Mouse (Mus musculus): ENCODE results near the gene Slc10a4. TPM values are rescaled to one million over a fixed set of nuclear protein-coding genes. Genes with fewer than 3 reads are reported as not detected.

The Slc10a4 gene
- polyA plus RNA-seq, 1 experiment = not detected

DNA sequence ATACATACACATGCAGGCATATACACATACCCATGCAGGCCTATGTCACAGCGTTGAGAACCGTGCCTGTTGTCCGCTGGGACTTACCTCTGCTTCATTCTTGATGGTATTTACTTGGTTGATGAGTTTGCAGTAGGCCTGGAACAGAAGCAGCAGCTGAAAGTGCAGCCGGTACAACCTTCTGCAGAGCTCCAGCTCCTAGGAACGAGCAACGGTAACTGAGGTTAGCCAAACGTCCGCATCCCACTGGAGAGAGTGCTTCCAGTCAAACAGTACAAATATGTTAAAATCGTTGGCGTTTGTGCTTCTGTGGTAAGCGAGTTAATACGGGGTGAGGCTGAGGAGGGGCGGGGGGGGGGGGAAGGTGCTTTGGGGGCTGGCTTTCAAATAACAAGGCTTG is 17.1 kb downstream of the Slc10a4 start:
- Histone ChIP-seq H3K36me3 (ENCODE audit: control insufficient read depth, insufficient read depth, low read length, poor library complexity, severe bottlenecking) (peaks cover 4% of the 10 kb centered on the region), H3K4me3 (ENCODE audit: low read depth, low read length) (no peak overlapping the region), H3K4me1 (ENCODE audit: control insufficient read depth, insufficient read depth, low read length) (no peaks in the 10 kb centered on the region), H3K9me3 (replicated peaks; ENCODE audit: control insufficient read depth, insufficient read depth, low read length, poor library complexity, severe bottlenecking) (no peaks in the 10 kb centered on the region), H3K27ac (ENCODE audit: insufficient read depth, low read length) (no peak overlapping the region), H3K27me3 (ENCODE audit: control insufficient read depth, insufficient read depth, low read length, poor library complexity, severe bottlenecking) (no peaks in the 10 kb centered on the region), H3K9ac (ENCODE audit: low read depth, poor library complexity, severe bottlenecking) (no peak overlapping the region)
- no peak for TF ChIP-seq POLR2A (IDR thresholded peaks at IDR 0.05; ENCODE audit: insufficient read depth, low read length)
- TF ChIP-seq EP300 (IDR thresholded peaks at IDR 0.05; ENCODE audit: insufficient read depth, low read depth, low read length) = no peak
- no peak for TF ChIP-seq CTCF (IDR thresholded peaks at IDR 0.05; ENCODE audit: low read depth, low read length)

DNA sequence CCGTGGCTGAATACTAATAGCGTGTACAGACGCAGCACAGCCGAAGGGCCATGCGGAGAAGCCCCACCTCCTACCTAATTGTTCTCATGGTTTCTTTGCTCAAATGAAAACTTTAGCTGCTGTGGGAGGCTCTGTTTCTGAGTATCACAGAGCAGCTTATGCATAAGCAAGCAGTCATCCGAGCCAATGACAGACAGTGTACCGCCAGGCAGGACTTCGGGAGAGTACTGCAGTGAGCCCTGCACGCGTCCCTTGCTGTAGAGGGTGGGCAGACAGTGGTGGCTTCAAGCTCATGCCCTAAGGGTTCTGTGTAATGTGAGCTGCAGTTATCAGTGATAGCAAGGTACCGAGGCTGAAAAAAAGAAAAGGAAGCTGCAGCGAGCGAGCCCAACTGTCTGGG is 22.0 kb downstream of the Slc10a4 start:
- TF ChIP-seq POLR2A (IDR thresholded peaks at IDR 0.05; ENCODE audit: insufficient read depth, low read length) (no peak), CTCF (IDR thresholded peaks at IDR 0.05; ENCODE audit: low read depth, low read length) (no peak), EP300 (IDR thresholded peaks at IDR 0.05; ENCODE audit: insufficient read depth, low read depth, low read length) (no peak)
- Histone ChIP-seq H3K36me3 (ENCODE audit: control insufficient read depth, insufficient read depth, low read length, poor library complexity, severe bottlenecking) (peaks cover 8% of the 10 kb centered on the region), H3K27me3 (ENCODE audit: control insufficient read depth, insufficient read depth, low read length, poor library complexity, severe bottlenecking) (no peaks in the 10 kb centered on the region), H3K9ac (ENCODE audit: low read depth, poor library complexity, severe bottlenecking) (no peak overlapping the region), H3K4me1 (ENCODE audit: control insufficient read depth, insufficient read depth, low read length) (no peaks in the 10 kb centered on the region), H3K9me3 (replicated peaks; ENCODE audit: control insufficient read depth, insufficient read depth, low read length, poor library complexity, severe bottlenecking) (no peaks in the 10 kb centered on the region), H3K27ac (ENCODE audit: insufficient read depth, low read length) (no peak overlapping the region), H3K4me3 (ENCODE audit: low read depth, low read length) (no peak overlapping the region)

DNA sequence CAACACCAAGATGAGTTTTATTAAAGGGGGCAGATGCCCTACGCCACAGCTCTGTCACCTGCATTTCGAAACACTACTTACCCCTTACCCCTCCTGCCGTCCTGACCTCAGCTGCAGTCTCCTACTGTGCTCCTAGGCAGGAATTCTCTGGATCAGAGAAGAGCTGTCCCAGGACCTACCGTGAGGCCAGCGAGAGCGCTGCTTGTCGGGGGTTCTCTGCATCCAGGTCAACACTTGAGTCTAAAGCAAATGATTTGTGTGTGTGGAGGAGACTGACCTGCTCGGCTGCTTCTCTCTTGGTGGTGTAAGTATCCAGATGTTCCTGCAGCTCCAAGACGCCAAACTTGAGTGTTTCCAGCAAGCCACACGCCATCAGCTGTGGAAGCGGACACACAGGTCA is 25.8 kb downstream of the Slc10a4 start:
- H3K27me3 ChIP-seq (ENCODE audit: control insufficient read depth, insufficient read depth, low read length, poor library complexity, severe bottlenecking) = no peaks in the 10 kb centered on the region
- TF ChIP-seq EP300 (IDR thresholded peaks at IDR 0.05; ENCODE audit: insufficient read depth, low read depth, low read length) (no peak), POLR2A (IDR thresholded peaks at IDR 0.05; ENCODE audit: insufficient read depth, low read length) (no peak), CTCF (IDR thresholded peaks at IDR 0.05; ENCODE audit: low read depth, low read length) (no peak)
- H3K27ac ChIP-seq (ENCODE audit: insufficient read depth, low read length) = no peak overlapping the region
- no peaks in the 10 kb centered on the region for H3K4me1 ChIP-seq (ENCODE audit: control insufficient read depth, insufficient read depth, low read length)
- no peak overlapping the region for H3K9ac ChIP-seq (ENCODE audit: low read depth, poor library complexity, severe bottlenecking)
- H3K36me3 ChIP-seq (ENCODE audit: control insufficient read depth, insufficient read depth, low read length, poor library complexity, severe bottlenecking) = peaks cover 8% of the 10 kb centered on the region
- no peak overlapping the region for H3K4me3 ChIP-seq (ENCODE audit: low read depth, low read length)
- no peaks in the 10 kb centered on the region for H3K9me3 ChIP-seq (replicated peaks; ENCODE audit: control insufficient read depth, insufficient read depth, low read length, poor library complexity, severe bottlenecking)

- Histone ChIP-seq H3K27ac (ENCODE audit: insufficient read depth, low read length) (no peak overlapping the region), H3K36me3 (ENCODE audit: control insufficient read depth, insufficient read depth, low read length, poor library complexity, severe bottlenecking) (peaks cover 3% of the 10 kb centered on the region; the same call in 1 of the 2 replicates), H3K9me3 (replicated peaks; ENCODE audit: control insufficient read depth, insufficient read depth, low read length, poor library complexity, severe bottlenecking) (no peaks in the 10 kb centered on the region), H3K27me3 (ENCODE audit: control insufficient read depth, insufficient read depth, low read length, poor library complexity, severe bottlenecking) (no peaks in the 10 kb centered on the region), H3K4me1 (ENCODE audit: control insufficient read depth, insufficient read depth, low read length) (no peaks in the 10 kb centered on the region), H3K4me3 (ENCODE audit: low read depth, low read length) (no peak overlapping the region), H3K9ac (ENCODE audit: low read depth, poor library complexity, severe bottlenecking) (no peak overlapping the region)
- TF ChIP-seq POLR2A (IDR thresholded peaks at IDR 0.05; ENCODE audit: insufficient read depth, low read length) (no peak), CTCF (IDR thresholded peaks at IDR 0.05; ENCODE audit: low read depth, low read length) (no peak), EP300 (IDR thresholded peaks at IDR 0.05; ENCODE audit: insufficient read depth, low read depth, low read length) (no peak)
These were observed 37.4 kb downstream of the Slc10a4 start for GRCm38 (mm10) chr5:73044055-73044454.

GRCm38 (mm10) chr5:73047651-73048245 is 41.1 kb downstream of the Slc10a4 start:
- Histone ChIP-seq H3K27me3 (ENCODE audit: control insufficient read depth, insufficient read depth, low read length, poor library complexity, severe bottlenecking) (no peaks in the 10 kb centered on the region), H3K27ac (ENCODE audit: insufficient read depth, low read length) (no peak overlapping the region), H3K9ac (ENCODE audit: low read depth, poor library complexity, severe bottlenecking) (no peak overlapping the region), H3K9me3 (replicated peaks; ENCODE audit: control insufficient read depth, insufficient read depth, low read length, poor library complexity, severe bottlenecking) (no peaks in the 10 kb centered on the region), H3K36me3 (ENCODE audit: control insufficient read depth, insufficient read depth, low read length, poor library complexity, severe bottlenecking) (peaks cover 22% of the 10 kb centered on the region), H3K4me1 (ENCODE audit: control insufficient read depth, insufficient read depth, low read length) (no peaks in the 10 kb centered on the region), H3K4me3 (ENCODE audit: low read depth, low read length) (no peak overlapping the region)
- TF ChIP-seq CTCF (IDR thresholded peaks at IDR 0.05; ENCODE audit: low read depth, low read length) (no peak), EP300 (IDR thresholded peaks at IDR 0.05; ENCODE audit: insufficient read depth, low read depth, low read length) (no peak), POLR2A (IDR thresholded peaks at IDR 0.05; ENCODE audit: insufficient read depth, low read length) (no peak)

- no peak overlapping the region for H3K4me3 ChIP-seq (ENCODE audit: low read depth, low read length)
- H3K9me3 ChIP-seq (replicated peaks; ENCODE audit: control insufficient read depth, insufficient read depth, low read length, poor library complexity, severe bottlenecking) = no peaks in the 10 kb centered on the region
- H3K27me3 ChIP-seq (ENCODE audit: control insufficient read depth, insufficient read depth, low read length, poor library complexity, severe bottlenecking) = no peaks in the 10 kb centered on the region
- no peak for TF ChIP-seq CTCF (IDR thresholded peaks at IDR 0.05; ENCODE audit: low read depth, low read length)
- TF ChIP-seq POLR2A (IDR thresholded peaks at IDR 0.05; ENCODE audit: insufficient read depth, low read length) = no peak
- TF ChIP-seq EP300 (IDR thresholded peaks at IDR 0.05; ENCODE audit: insufficient read depth, low read depth, low read length) = no peak
- no peaks in the 10 kb centered on the region for H3K4me1 ChIP-seq (ENCODE audit: control insufficient read depth, insufficient read depth, low read length)
- no peak overlapping the region for H3K27ac ChIP-seq (ENCODE audit: insufficient read depth, low read length)
- H3K9ac ChIP-seq (ENCODE audit: low read depth, poor library complexity, severe bottlenecking) = no peak overlapping the region
- peaks cover 28% of the 10 kb centered on the region for H3K36me3 ChIP-seq (ENCODE audit: control insufficient read depth, insufficient read depth, low read length, poor library complexity, severe bottlenecking)
These were observed 47.2 kb downstream of the Slc10a4 start for GRCm38 (mm10) chr5:73053933-73054332.
